Mouse (Mus musculus): Measurements from ENCODE around the gene Kcne1.

DNA sequence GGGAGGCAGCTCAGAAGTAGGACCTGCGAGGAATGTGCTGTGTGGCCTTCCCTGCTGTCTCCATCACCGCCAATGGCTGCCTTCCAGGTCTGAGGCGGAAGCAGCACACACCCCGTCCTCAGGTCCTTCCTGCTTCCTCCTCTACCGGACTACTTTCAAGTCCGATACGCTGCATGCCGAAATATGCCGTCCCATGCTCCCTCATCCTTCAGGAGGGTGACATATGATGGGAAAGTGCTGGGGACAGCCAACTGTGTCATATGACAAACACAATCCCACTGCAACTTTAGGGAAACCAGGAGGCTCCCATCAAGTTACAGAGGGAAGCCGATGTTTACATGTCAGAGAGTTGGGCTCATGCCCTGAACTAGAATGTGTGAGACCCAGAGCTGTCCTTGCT is 43.8 kb upstream of the Kcne1 start:
- TF ChIP-seq POLR2A (IDR thresholded peaks at IDR 0.05; ENCODE audit: control insufficient read depth, extremely low read depth, insufficient read depth, low read length, poor library complexity): no peak
- no peak for TF ChIP-seq CTCF (IDR thresholded peaks at IDR 0.05; ENCODE audit: borderline replicate concordance, control insufficient read depth, extremely low read depth, insufficient read depth, low read length, poor library complexity)

Data from thymus, adult 2 months (tissue).